Mouse (Mus musculus) liver (tissue): ENCODE results near the gene 1700088E04Rik.

ENCODE experiments used
- DNase-seq: peaks from one replicate; pipeline ENCODE4 v3.0.0-alpha.2; 2020; ENCODE audit warnings: mixed read lengths

The 1700088E04Rik gene

DNA sequence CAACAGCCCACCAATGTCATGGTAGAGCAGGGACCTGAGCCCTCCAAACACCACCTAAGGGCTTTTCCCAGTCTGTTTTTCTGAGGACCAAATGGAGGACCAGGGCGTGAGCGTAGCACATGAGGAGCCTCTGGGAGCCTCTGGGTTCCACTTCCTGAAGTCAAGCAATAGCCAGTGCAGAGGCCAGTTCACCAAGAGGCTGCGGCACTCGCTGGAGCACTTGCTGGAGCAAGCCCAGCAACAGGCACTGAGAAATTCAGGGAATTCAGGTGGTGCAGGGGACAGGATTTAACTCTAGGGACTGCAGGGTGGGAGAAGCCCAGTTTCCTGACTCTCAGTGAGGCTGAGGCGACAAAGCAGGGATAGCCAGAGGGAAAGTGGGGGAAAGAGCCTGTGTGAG lies 42.8 kb downstream of the 1700088E04Rik start:
- DNase-seq: no peak

DNA sequence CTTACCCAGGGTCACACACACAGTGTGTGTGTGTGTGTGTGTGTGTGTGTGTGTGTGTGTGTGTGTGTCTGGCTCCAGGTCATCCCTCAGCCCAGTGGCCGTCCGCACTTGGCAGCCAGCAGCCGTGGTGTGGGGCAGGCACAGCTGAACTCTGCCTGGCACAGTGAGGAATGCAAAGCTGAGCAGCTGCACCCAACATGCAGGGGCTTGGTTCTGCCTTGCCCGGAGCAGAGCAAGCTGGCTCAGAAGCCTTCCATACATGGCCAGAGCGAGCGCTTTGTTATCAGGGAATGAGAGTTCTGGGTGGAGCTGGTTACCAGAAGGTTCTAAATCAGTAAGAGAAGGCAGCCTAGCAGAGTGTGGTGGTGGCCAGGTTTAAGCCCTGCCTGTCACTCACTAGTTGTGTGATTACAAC lies 43.4 kb downstream of the 1700088E04Rik start:
- DNase-seq: peak; percentile 46

DNA sequence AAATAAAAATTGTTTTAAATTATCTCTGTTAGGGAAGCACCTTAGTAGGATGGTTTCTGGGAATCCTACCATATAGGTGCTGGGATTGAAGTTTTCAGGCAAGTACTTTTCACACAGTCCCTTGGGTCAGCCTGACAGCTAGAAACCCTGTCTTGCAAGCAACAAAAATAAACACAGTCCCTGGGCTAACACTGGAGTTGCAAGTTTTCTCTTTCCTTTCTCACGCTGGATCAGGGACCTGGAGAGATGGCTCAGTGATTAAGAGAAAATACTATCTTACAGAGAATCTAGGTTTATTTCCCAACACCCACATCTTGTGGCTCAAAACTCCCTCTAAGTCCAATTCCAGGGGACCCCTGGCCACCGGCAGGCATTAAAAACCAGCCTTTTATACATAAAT lies 43.9 kb downstream of the 1700088E04Rik start:
- no peak for DNase-seq

DNA sequence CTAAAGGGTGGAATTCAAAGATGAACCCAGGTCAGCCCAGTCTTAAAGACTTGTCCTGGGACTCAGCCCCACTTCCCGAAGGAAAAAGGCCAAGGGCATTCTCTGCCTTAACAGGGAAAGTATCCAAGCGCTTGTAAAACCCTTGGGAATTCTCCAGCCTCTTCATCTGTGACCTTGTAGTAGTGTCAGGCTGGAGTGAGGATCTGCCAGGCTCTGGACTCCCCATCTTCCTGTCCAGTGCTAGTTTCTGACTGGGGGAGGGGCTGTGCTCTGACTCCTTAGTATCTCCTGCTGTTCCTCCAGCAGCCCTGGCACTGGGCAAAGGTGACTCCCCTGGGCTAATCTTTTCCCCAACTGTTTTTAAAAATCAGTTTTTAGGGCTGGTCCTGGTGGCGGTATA lies 44.5 kb downstream of the 1700088E04Rik start:
- DNase-seq: no peak

DNA sequence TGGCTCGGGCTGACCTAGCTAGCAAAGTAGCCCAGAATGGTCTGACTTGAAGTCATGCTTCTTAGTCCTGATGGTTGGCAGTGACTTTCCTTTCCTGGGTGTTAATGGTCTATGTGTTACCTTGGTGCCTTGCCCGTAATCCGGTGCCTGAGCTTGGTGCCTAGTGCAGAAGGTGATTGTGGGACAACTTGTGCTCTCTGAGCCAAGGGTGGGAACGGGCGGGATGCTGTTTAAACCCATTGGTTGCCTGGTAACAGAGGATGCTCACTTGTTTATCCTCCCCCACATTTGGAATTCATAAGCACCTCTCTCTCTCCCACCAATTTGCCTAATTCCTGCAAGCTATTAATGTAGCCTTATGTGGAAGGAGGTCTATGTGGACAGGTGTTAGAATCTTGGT lies 45.6 kb downstream of the 1700088E04Rik start:
- DNase-seq: no peak

DNA sequence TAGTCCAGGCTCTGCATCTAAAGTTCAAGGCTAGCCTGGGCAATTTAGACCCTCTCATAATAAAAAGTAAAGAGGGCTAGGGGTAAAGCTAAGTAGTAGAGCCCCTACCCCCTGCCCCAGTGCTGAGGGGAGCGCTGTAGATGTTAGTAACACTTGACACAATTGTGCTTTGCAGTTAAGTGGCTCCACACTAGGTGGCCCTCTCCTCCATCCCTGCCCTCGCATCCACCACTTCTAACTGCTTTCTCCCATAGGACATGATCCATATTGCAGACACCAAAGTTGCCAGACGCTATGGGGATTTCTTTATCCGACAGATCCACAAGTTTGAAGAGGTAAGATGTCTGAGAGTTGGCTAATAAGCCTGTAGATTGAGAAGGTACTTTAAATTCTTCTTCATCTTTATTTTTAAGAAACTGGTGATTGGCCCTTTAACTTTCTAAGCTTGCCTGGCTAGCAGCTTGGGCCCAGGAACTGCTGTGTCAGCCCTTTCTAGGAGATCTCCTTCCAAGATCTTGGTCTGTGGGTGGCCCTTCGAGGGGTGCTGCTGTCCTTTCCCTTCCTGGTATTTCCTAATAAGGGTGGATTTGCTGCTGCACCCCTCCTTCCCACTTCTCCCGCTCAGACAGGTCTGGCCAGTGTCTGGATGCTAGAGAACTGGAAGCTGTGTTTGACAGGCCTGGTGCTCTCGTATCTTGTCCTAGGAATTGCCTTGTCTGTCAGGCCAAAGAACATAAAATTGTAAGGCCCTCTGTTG lies 47.8 kb downstream of the 1700088E04Rik start:
- DNase-seq: no peak

DNA sequence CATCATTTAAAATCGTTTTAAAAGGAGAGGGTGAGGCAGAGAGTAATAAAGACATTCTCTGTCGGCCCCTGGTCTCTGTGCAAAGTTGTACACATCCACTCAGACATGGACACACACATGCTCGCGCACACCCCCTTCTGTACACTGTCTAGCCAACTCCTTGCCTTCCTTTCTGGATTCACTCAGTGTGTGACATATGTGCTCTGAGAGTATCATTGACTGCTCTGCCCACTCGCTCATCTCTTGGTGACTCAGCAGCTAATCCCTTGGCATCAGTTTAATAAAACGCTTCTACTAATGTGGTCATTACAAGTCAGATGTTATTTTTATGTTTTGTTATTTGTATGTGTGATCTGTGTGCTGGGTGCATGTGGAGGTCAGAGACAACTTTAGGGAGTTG lies 48.8 kb downstream of the 1700088E04Rik start:
- no peak for DNase-seq

DNA sequence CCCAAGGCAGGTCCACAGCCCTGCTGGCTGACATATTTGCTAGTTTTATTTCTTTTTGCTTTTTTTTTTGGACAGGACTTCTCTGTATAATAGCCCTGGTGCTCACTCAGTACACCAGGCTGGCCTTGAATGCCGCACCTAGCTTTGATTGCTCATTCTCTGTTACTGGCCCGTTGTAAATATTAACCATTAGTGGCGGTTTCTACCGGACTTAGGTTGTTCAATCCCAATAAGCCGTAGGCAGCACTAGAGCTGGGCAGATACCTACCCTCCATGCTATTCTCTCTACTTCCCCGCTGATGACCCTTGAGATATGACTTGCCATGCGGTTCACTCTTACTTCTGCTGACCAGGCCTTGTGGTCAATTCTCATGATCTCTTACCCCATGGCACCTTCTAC lies 61.5 kb downstream of the 1700088E04Rik start:
- DNase-seq: no peak
